Mouse (Mus musculus) spleen, adult 2 months (tissue): ENCODE data around the gene Dmac2. TPM values are rescaled to one million over a fixed set of nuclear protein-coding genes. Genes with fewer than 3 reads are reported as not detected.

Source experiments
- DNase-seq, 2 experiments: peaks; one replicate each; pipeline versions ENCODE4 v3.0.0 to v3.0.0-alpha.2; 2012 to 2021; ENCODE audit warnings: low spot score in 2 of 2, low read depth in 1 of 2
- H3K27ac ChIP-seq: fragments of 200-500 bp; 2 replicates; pipeline ENCODE4 v1.5.1; 2012; ENCODE audit warnings: low read length, inconsistent platforms; ENCODE audit not compliant: insufficient read depth
- H3K27me3 ChIP-seq: fragments of 200-500 bp; 2 replicates; pipeline ENCODE4 v1.6.1; 2012; ENCODE audit warnings: mild to moderate bottlenecking, moderate library complexity, low read length, inconsistent platforms; ENCODE audit not compliant: control insufficient read depth, insufficient read depth
- H3K36me3 ChIP-seq: fragments of 200-500 bp; 2 replicates; pipeline ENCODE4 v1.6.1; 2012; ENCODE audit warnings: mild to moderate bottlenecking, low read length, inconsistent platforms; ENCODE audit not compliant: control insufficient read depth, insufficient read depth
- H3K4me1 ChIP-seq: fragments of 200-500 bp; 2 replicates; pipeline ENCODE4 v1.6.1; 2011; ENCODE audit warnings: inconsistent platforms; ENCODE audit not compliant: control insufficient read depth, insufficient read depth, insufficient read length
- H3K4me3 ChIP-seq: fragments of 200-500 bp; 2 replicates; pipeline ENCODE4 v1.5.1; 2011; ENCODE audit warnings: mild to moderate bottlenecking, inconsistent platforms; ENCODE audit not compliant: insufficient read depth, insufficient read length; ENCODE audit errors: extremely low read depth
- CTCF ChIP-seq: fragments of 200-500 bp; IDR thresholded peaks from 2 replicates; pipeline ENCODE4 v1.5.1; 2011; ENCODE audit warnings: mild to moderate bottlenecking, inconsistent platforms; ENCODE audit not compliant: insufficient read depth, insufficient read length, insufficient replicate concordance; ENCODE audit errors: extremely low read depth
- POLR2A ChIP-seq: fragments of 200-500 bp; IDR thresholded peaks from 2 replicates; pipeline ENCODE4 v1.6.1; 2011; ENCODE audit warnings: low read depth, low read length, inconsistent platforms
- WGBS: fragments of 180-500 bp; shearing (Covaris S2); methylation state at CpG from one replicate; pipeline ENCODE4 v1.1.7; 2018; 5-methylcytosine and 5-hydroxymethylcytosine counted together
- polyA plus RNA-seq: library from polyadenylated mRNA; depleted of rRNA; stranded (reverse); fragments of >200 nt; gene quantifications from 2 replicates; pipeline ENCODE4 v1.2.3, GENCODE M21; 2012

The Dmac2 gene
- polyA plus RNA-seq, 1 experiment, result 74.7 TPM

- Histone ChIP-seq H3K4me1 (peaks cover 3% of the 10 kb centered on the region; the same call in 1 of the 2 replicates), H3K27ac (no peak overlapping the region), H3K4me3 (no peak overlapping the region), H3K27me3 (no peaks in the 10 kb centered on the region), H3K36me3 (no peaks in the 10 kb centered on the region)
- WGBS, result 90% methylated on average over 21 of the region's 21 CpGs
- peak in 1 of 2 experiments; percentile 3 for DNase-seq
- TF ChIP-seq POLR2A (no peak), CTCF (no peak)
Observed at GRCm38 (mm10) chr7:25614831-25615705, 4.1 kb upstream of the Dmac2 start.

GRCm38 (mm10) chr7:25615706-25616011 lies 3.6 kb upstream of the Dmac2 start, which contains the start of gene Erich4:
Gene Erich4 (minus strand): TSS chr7:25615892.
- 81% methylated on average over 5 of the region's 5 CpGs for WGBS
- Histone ChIP-seq H3K27ac (no peak within 1 kb of the TSS), H3K27me3 (no peaks in the 10 kb centered on the region), H3K36me3 (no peaks in the 10 kb centered on the region), H3K4me1 (peaks cover 4% of the 10 kb centered on the region; the same call in 1 of the 2 replicates), H3K4me3 (no peak within 1 kb of the TSS)
- TF ChIP-seq CTCF (no peak), POLR2A (no peak)
- peak in 1 of 2 experiments; percentile 2 for DNase-seq

GRCm38 (mm10) chr7:25617376-25618160 lies 1.6 kb upstream of the Dmac2 start:
- no peaks in the 10 kb centered on the region for H3K27me3 ChIP-seq
- peak in 1 of 2 experiments; percentile 2 for DNase-seq
- peaks cover 4% of the 10 kb centered on the region; the same call in 1 of the 2 replicates for H3K4me1 ChIP-seq
- H3K36me3 ChIP-seq, result peaks cover 12% of the 10 kb centered on the region; the same call in 1 of the 2 replicates
- TF ChIP-seq POLR2A, result no peak
- TF ChIP-seq CTCF, result no peak
- H3K27ac ChIP-seq, result no peak overlapping the region
- H3K4me3 ChIP-seq, result no peak overlapping the region
- WGBS, result 85% methylated on average over 10 of the region's 10 CpGs

- no peaks in the 10 kb centered on the region for H3K27me3 ChIP-seq
- H3K36me3 ChIP-seq, result peaks cover 18% of the 10 kb centered on the region
- 27% methylated on average over 5 of the region's 5 CpGs for WGBS
- TF ChIP-seq CTCF, result no peak
- no peak for TF ChIP-seq POLR2A
- H3K4me3 ChIP-seq, result peak overlapping the region; percentile 76
- H3K27ac ChIP-seq, result peak overlapping the region; percentile 85
- H3K4me1 ChIP-seq, result peaks cover 4% of the 10 kb centered on the region; the same call in 1 of the 2 replicates
- DNase-seq, result no peak
Observed at GRCm38 (mm10) chr7:25619722-25619991, 443 bp downstream of the Dmac2 start.

GRCm38 (mm10) chr7:25620101-25620500 lies 887 bp downstream of the Dmac2 start:
- Histone ChIP-seq H3K4me3 (no peak overlapping the region), H3K27ac (no peak overlapping the region), H3K27me3 (no peaks in the 10 kb centered on the region), H3K4me1 (peaks cover 4% of the 10 kb centered on the region; the same call in 1 of the 2 replicates), H3K36me3 (peaks cover 22% of the 10 kb centered on the region)
- 92% methylated on average over 5 of the region's 5 CpGs for WGBS
- DNase-seq, result peak in 1 of 2 experiments; percentile 2
- no peak for TF ChIP-seq CTCF
- TF ChIP-seq POLR2A, result no peak

GRCm38 (mm10) chr7:25620751-25621150 lies 1.5 kb downstream of the Dmac2 start:
- 87% methylated on average over 11 of the region's 11 CpGs for WGBS
- Histone ChIP-seq H3K27me3 (no peaks in the 10 kb centered on the region), H3K4me3 (no peak overlapping the region), H3K4me1 (peaks cover 4% of the 10 kb centered on the region; the same call in 1 of the 2 replicates), H3K27ac (no peak overlapping the region), H3K36me3 (peaks cover 24% of the 10 kb centered on the region)
- TF ChIP-seq POLR2A (no peak), CTCF (no peak)
- no peak for DNase-seq
